Mouse (Mus musculus): ENCODE results near the gene Wscd1.

The Wscd1 gene

DNA sequence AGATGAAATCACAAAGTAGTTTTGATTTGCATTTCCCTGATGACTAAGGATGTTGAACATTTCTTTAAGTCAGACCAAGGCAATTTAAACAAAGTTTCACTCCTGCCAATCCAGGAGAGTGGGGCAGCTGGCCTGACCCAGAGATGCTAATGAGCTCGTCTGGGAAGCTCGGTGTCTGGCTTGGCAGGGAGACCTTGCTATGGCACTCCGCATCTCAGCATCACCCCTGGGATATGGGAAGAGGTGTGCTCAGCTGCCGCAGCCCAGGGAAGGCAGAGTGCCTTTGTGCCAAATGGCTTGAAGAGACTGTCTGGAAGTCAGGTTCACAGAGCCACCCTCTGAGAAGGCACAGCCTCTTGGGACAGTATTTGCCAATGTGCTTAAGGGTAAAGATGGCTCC, 75.3 kb downstream of the Wscd1 start:
- no peak for DNase-seq
